Mouse (Mus musculus): ENCODE measurements around the gene Creg2. TPM values are rescaled to one million over a fixed set of nuclear protein-coding genes. Genes with fewer than 3 reads are reported as not detected.
A peak's percentile ranks its signal among the peaks of the same experiment; 100 is the strongest.

The Creg2 gene
- total and polyA plus RNA-seq, 2 experiments from 2014 or later, result 6.9 to 13.1 TPM

GRCm38 (mm10) chr1:39653028-39653427 is 1.8 kb upstream of the Creg2 start:
- ATAC-seq (no peak), DNase-seq (no peak)
- TF ChIP-seq CTCF (IDR thresholded peaks at IDR 0.05; ENCODE audit: low read depth), result no peak
- Histone ChIP-seq H3K9ac (no peak overlapping the region), H3K27me3 (ENCODE audit: insufficient read depth, low read length) (no peaks in the 10 kb centered on the region; the same call in none of the 2 replicates), H3K36me3 (ENCODE audit: insufficient read depth) (no peaks in the 10 kb centered on the region), H3K4me2 (ENCODE audit: low read depth) (no peak overlapping the region), H3K4me1 (ENCODE audit: insufficient read depth) (no peaks in the 10 kb centered on the region), H3K27ac (ENCODE audit: low read depth, low read length) (no peak overlapping the region), H3K9me3 (ENCODE audit: low read length) (no peaks in the 10 kb centered on the region), H3K4me3 (ENCODE audit: low read depth, low read length) (no peak overlapping the region)
- 89% methylated on average over 4 of the region's 4 CpGs for WGBS

DNA sequence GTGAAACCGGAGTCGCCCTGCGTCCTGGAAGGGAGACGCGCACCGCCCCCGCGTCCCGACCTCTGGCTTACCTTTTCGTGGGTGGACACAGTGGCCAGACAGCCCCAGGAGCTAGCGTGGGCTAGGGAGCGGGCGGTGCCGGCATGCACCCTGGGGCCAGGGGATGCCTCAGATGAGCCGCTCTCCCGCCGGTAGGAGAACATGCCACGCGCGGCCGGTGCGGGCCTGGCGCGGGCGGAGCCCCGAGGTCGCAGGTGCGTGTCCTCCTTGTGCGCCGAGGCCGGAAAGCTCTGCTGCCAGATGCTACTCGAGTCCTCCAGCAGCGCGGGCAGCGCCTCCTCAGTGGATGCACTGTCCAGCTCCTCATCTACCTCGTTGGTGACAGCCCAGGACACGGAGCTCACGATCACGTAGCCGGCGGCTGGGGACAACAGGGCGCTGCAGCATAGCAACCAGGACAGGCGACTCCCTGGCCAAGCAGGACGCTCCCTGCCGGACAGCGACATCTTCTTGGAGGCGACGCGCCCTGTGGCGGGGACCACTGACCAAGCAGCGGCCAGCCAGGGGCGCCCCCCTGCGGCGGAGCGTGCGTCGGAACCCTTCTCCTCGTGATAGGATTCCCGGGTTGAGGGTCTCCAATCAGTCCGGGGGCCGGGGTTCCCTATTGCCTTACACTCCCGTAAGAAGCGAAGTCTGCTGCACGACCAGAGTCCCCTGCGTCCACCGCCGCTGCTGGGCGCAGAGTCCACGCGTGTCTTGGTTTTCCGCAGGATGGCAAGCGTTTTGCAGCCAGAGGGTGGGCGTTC is 636 bp downstream of the Creg2 start:
- H3K27ac ChIP-seq (ENCODE audit: low read depth, low read length), result peak overlapping the region; percentile 21; the same call in 1 of the 2 replicates
- peak overlapping the region; percentile 99 for H3K4me2 ChIP-seq (ENCODE audit: low read depth)
- H3K4me3 ChIP-seq (ENCODE audit: low read depth, low read length), result peak overlapping the region; percentile 60
- no peaks in the 10 kb centered on the region for H3K9me3 ChIP-seq (ENCODE audit: low read length)
- no peaks in the 10 kb centered on the region; the same call in none of the 2 replicates for H3K27me3 ChIP-seq (ENCODE audit: insufficient read depth, low read length)
- peak; percentile 75 for DNase-seq
- no peaks in the 10 kb centered on the region for H3K36me3 ChIP-seq (ENCODE audit: insufficient read depth)
- H3K4me1 ChIP-seq (ENCODE audit: insufficient read depth), result 0 out of 2 replicates have a peak, but pooled peaks cover 6% of the 10 kb centered on the region
- peak overlapping the region; percentile 64 for H3K9ac ChIP-seq
- peak; percentile 68 for ATAC-seq
- 2% methylated on average over 72 of the region's 73 CpGs for WGBS
- peak; percentile 82 for TF ChIP-seq CTCF (IDR thresholded peaks at IDR 0.05; ENCODE audit: low read depth)

- no peak for TF ChIP-seq CTCF (IDR thresholded peaks at IDR 0.05; ENCODE audit: low read depth)
- peak overlapping the region; percentile 60 for H3K4me3 ChIP-seq (ENCODE audit: low read depth, low read length)
- 0 out of 2 replicates have a peak, but pooled peaks cover 6% of the 10 kb centered on the region for H3K4me1 ChIP-seq (ENCODE audit: insufficient read depth)
- peak overlapping the region; percentile 64 for H3K9ac ChIP-seq
- 16% methylated on average over 17 of the region's 17 CpGs for WGBS
- ATAC-seq, result peak; percentile 38
- no peaks in the 10 kb centered on the region; the same call in none of the 2 replicates for H3K27me3 ChIP-seq (ENCODE audit: insufficient read depth, low read length)
- H3K9me3 ChIP-seq (ENCODE audit: low read length), result no peaks in the 10 kb centered on the region
- peak; percentile 35 for DNase-seq
- peak overlapping the region; percentile 99 for H3K4me2 ChIP-seq (ENCODE audit: low read depth)
- H3K27ac ChIP-seq (ENCODE audit: low read depth, low read length), result 0 out of 2 replicates have a peak overlapping the region, but pooled peaks have one; percentile 21
- no peaks in the 10 kb centered on the region for H3K36me3 ChIP-seq (ENCODE audit: insufficient read depth)
Measured at GRCm38 (mm10) chr1:39649691-39650434, 1.4 kb downstream of the Creg2 start.

- WGBS, result 37% methylated on average over 7 of the region's 7 CpGs
- H3K9me3 ChIP-seq (ENCODE audit: low read length), result no peaks in the 10 kb centered on the region
- no peaks in the 10 kb centered on the region for H3K36me3 ChIP-seq (ENCODE audit: insufficient read depth)
- H3K4me3 ChIP-seq (ENCODE audit: low read depth, low read length), result no peak overlapping the region
- ATAC-seq, result no peak
- H3K27ac ChIP-seq (ENCODE audit: low read depth, low read length), result no peak overlapping the region
- no peak for TF ChIP-seq CTCF (IDR thresholded peaks at IDR 0.05; ENCODE audit: low read depth)
- no peak overlapping the region for H3K9ac ChIP-seq
- 0 out of 2 replicates have a peak, but pooled peaks cover 6% of the 10 kb centered on the region for H3K4me1 ChIP-seq (ENCODE audit: insufficient read depth)
- H3K4me2 ChIP-seq (ENCODE audit: low read depth), result no peak overlapping the region
- no peaks in the 10 kb centered on the region; the same call in none of the 2 replicates for H3K27me3 ChIP-seq (ENCODE audit: insufficient read depth, low read length)
- no peak for DNase-seq
Measured at GRCm38 (mm10) chr1:39648584-39648983, 2.7 kb downstream of the Creg2 start.

DNA sequence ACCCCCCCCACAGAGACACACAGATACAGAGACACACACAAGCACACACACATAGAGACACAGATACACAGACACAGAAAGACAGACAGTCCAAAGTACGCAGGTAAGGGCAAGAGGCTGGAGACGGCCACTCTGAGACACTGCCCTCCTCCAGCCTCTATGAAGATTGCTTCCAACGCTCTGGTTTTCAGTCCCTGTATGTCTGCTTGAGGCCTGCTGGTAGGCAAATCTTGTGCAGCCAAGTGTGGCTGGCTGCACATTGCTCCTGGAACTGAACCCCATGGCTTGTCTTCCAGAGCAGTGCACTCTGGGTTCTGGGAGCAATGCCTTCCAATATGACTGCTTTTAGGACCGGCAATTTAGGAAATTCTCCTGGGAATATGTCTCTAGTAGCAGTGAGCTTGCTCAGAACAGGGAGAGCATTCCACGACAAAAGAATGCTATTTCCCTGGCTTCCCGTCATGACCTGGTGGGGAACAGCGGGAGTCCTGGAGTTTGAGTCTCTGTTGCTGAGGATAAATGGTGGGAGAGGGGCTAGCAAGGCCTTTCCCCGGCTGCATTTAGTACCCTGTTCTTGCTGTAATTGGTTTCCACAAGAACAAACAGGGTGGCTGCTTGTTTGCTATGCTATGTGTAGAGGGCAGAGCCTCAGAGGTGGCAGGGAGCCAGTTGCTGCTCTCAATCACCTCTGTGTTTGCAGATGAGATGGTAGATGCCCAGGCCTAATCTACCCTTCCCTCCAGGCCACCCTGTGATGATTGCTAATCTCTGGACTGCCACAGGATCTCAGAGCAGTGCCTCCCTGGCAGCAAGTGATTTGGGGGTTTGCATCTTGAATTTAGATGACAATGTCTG is 5.1 kb downstream of the Creg2 start:
- Histone ChIP-seq H3K4me1 (ENCODE audit: insufficient read depth) (0 out of 2 replicates have a peak, but pooled peaks cover 6% of the 10 kb centered on the region), H3K9ac (no peak overlapping the region), H3K4me2 (ENCODE audit: low read depth) (no peak overlapping the region), H3K4me3 (ENCODE audit: low read depth, low read length) (no peak overlapping the region), H3K27me3 (ENCODE audit: insufficient read depth, low read length) (no peaks in the 10 kb centered on the region), H3K36me3 (ENCODE audit: insufficient read depth) (no peaks in the 10 kb centered on the region), H3K9me3 (ENCODE audit: low read length) (no peaks in the 10 kb centered on the region), H3K27ac (ENCODE audit: low read depth, low read length) (peak overlapping the region; percentile 54)
- no peak for TF ChIP-seq CTCF (IDR thresholded peaks at IDR 0.05; ENCODE audit: low read depth)
- WGBS, result 29% methylated on average over 8 of the region's 8 CpGs
- DNase-seq (peak; percentile 42), ATAC-seq (peak; percentile 60)

- Histone ChIP-seq H3K4me3 (ENCODE audit: low read depth, low read length) (no peak overlapping the region), H3K27me3 (ENCODE audit: insufficient read depth, low read length) (no peaks in the 10 kb centered on the region), H3K4me2 (ENCODE audit: low read depth) (no peak overlapping the region), H3K9me3 (ENCODE audit: low read length) (no peaks in the 10 kb centered on the region), H3K4me1 (ENCODE audit: insufficient read depth) (0 out of 2 replicates have a peak, but pooled peaks cover 6% of the 10 kb centered on the region), H3K36me3 (ENCODE audit: insufficient read depth) (no peaks in the 10 kb centered on the region), H3K27ac (ENCODE audit: low read depth, low read length) (no peak overlapping the region), H3K9ac (no peak overlapping the region)
- ATAC-seq (no peak), DNase-seq (no peak)
- WGBS, result 55% methylated on average over 1 of the region's 1 CpGs
- no peak for TF ChIP-seq CTCF (IDR thresholded peaks at IDR 0.05; ENCODE audit: low read depth)
Measured at GRCm38 (mm10) chr1:39644333-39644732, 6.9 kb downstream of the Creg2 start.

All from forebrain, postnatal 0 days (tissue).